Mouse (Mus musculus) limb, embryonic 10.5 days (tissue): Measurements from ENCODE around the gene Klhl32. TPM values are rescaled to one million over a fixed set of nuclear protein-coding genes. Genes with fewer than 3 reads are reported as not detected.

Experiments
- DNase-seq: peaks from one replicate; pipeline ENCODE4 v3.0.0-alpha.2; 2017; ENCODE audit warnings: low spot score
- H3K27ac ChIP-seq: fragments of 300-500 bp; sonication (generic); 2 replicates; pipeline ENCODE4 v1.5.1; 2016; ENCODE audit warnings: mild to moderate bottlenecking
- H3K27me3 ChIP-seq: fragments of 300-500 bp; sonication (generic); 2 replicates; pipeline ENCODE4 v1.6.1; 2016; ENCODE audit warnings: low read depth, mild to moderate bottlenecking; ENCODE audit not compliant: poor library complexity, severe bottlenecking
- H3K36me3 ChIP-seq: fragments of 300-500 bp; sonication (generic); 2 replicates; pipeline ENCODE4 v1.6.1; 2016; ENCODE audit warnings: mild to moderate bottlenecking, moderate library complexity
- H3K4me1 ChIP-seq: fragments of 300-500 bp; sonication (generic); 2 replicates; pipeline ENCODE4 v1.6.1; 2016
- H3K4me3 ChIP-seq: fragments of 300-500 bp; sonication (generic); 2 replicates; pipeline ENCODE4 v1.5.1; 2016; ENCODE audit warnings: mild to moderate bottlenecking, moderate library complexity
- H3K9me3 ChIP-seq: fragments of 300-500 bp; sonication (generic); replicated peaks from 2 replicates; pipeline ENCODE4 v1.6.1; 2016; ENCODE audit warnings: mild to moderate bottlenecking
- WGBS: fragments of 180-500 bp; shearing (Covaris S2); methylation state at CpG from one replicate; pipeline ENCODE4 v1.1.7; 2016; 5-methylcytosine and 5-hydroxymethylcytosine counted together
- polyA plus RNA-seq: library from polyadenylated mRNA; unstranded; fragments of >200 nt; fragmentation: Nextera tagmentation; extraction: Ambion mirVana; gene quantifications from 2 replicates; pipeline ENCODE4 v1.2.1, GENCODE M21; 2016

The Klhl32 gene
- polyA plus RNA-seq, 1 experiment from 2014 or later, result 4.9 TPM

DNA sequence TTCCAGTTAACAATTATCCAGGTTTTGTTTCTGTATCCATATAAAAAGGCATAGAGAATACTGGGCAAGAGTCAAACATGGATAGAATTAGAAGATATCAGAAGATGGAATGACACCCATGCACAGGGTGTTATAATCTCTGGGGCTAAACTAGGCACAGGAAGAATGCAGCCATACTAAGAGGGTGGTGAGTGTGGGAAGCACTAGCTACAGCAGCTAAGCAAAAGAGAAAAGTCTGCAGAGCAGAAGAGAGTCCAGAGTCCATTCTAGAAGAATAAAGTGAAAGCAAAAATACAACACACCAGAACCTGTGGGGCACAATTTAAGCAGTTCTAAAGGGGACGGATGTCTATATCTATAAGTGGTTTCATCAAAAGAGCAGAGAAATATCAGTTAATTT is 61.6 kb downstream of the Klhl32 start:
- Histone ChIP-seq H3K36me3 (no peaks in the 10 kb centered on the region), H3K4me1 (0 out of 2 replicates have a peak, but pooled peaks cover 3% of the 10 kb centered on the region), H3K27me3 (no peaks in the 10 kb centered on the region), H3K4me3 (no peak overlapping the region), H3K27ac (no peak overlapping the region), H3K9me3 (no peaks in the 10 kb centered on the region)
- no peak for DNase-seq
- 91% methylated on average over 1 of the region's 1 CpGs for WGBS

DNA sequence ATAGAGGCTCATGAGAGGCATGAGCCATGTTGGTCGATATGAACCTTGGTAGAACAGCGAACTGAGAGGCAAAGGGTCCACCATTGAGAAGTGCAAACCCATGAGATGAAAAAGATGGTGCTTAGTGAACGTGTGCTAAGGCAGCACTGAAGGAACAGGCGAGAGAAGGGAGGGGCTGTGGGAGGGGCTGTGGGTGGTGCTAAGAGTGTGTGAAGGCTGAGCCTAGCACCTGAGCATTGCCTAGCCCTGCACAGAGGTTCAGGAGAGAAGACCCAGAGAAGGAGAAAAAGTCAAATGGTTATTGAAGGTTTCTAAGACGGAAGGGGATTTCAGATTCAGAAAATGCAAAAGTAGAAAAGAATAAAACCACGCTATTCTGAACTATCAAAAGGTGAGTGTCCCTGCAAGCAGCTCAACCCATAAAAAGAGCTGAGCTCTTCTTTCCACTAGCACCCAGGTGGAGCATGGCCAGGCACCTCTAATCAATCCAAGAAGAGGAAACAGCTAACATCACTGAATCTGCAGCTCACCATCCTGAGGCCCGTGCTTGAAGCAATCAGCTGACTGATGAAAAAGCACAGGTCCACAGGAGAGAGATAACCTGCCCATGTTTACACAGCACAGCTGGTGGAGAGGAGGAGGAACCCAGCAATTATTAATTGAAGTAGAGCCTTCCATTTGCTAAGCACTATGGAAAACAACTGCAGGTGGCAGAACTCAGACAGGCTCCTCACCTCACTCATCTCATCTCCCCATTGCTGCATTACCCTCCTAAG is 65.0 kb downstream of the Klhl32 start:
- no peak overlapping the region for H3K27ac ChIP-seq
- DNase-seq, result no peak
- H3K4me3 ChIP-seq, result no peak overlapping the region
- no peaks in the 10 kb centered on the region for H3K4me1 ChIP-seq
- no peaks in the 10 kb centered on the region for H3K9me3 ChIP-seq
- no peaks in the 10 kb centered on the region for H3K36me3 ChIP-seq
- 60% methylated on average over 7 of the region's 7 CpGs for WGBS
- H3K27me3 ChIP-seq, result no peaks in the 10 kb centered on the region

DNA sequence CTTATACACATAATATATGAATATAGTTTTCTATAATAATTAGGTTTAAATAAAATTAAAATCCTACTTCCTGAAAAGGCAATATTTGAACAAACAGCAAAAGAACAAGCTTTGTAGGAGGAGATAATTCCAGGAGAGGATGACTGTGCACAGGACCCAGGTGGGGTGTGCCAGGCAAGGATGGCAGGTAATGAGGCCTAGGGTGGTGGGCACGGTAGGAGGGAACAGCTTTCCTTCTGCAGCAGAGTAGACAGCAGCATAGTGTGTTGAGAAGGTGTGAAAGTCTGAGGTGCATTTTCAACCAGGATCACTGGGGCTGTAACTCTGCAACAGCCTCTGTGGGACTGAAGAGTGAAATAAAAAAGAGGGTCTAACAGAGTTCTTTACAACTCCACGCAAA is 85.0 kb downstream of the Klhl32 start:
- H3K4me1 ChIP-seq, result no peaks in the 10 kb centered on the region
- DNase-seq, result no peak
- no peak overlapping the region for H3K27ac ChIP-seq
- H3K27me3 ChIP-seq, result no peaks in the 10 kb centered on the region
- 82% methylated on average over 2 of the region's 2 CpGs for WGBS
- no peak overlapping the region for H3K4me3 ChIP-seq
- no peaks in the 10 kb centered on the region for H3K36me3 ChIP-seq
- no peaks in the 10 kb centered on the region for H3K9me3 ChIP-seq

DNA sequence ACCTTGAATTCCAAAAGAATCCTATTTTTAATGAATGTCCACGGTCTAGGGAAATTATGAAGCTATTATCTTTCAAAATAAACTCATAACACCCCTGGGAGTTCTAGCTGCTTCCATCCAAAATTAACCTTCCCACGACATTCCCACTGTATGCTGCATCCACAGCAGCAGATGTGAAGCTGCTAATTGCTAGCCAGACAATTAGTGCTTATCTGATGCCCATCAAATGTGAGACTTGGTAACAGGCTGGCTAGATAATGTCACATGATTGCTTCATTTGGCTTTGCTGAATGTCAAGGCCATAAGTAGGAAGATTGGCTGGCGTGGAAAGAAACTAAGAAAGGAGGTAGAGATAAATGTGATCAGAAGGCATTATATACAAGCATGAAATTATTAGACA is 85.5 kb downstream of the Klhl32 start:
- 78% methylated on average over 3 of the region's 3 CpGs for WGBS

DNA sequence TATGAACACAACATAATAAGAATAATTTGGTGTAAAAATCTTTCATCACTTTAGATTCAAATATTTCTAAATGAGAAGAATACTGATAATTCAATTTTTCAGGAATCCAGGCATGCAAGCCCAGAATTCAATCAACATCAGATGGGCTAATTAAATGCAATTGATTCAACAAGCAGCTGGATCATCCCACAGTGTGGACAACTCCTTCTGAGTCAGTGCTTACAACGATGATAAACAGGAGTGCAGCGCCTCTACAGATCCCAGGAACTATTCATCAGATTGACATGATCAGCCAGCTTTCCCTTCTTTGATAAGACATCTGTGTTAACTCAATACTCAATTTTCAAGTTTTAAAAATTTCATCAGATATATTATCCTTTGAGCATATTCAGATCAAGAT is 86.4 kb downstream of the Klhl32 start:
- H3K4me3 ChIP-seq, result no peak overlapping the region
- H3K27me3 ChIP-seq, result no peaks in the 10 kb centered on the region
- H3K4me1 ChIP-seq, result no peaks in the 10 kb centered on the region
- WGBS, result 81% methylated on average over 2 of the region's 2 CpGs
- no peaks in the 10 kb centered on the region for H3K9me3 ChIP-seq
- no peak for DNase-seq
- H3K27ac ChIP-seq, result no peak overlapping the region
- H3K36me3 ChIP-seq, result no peaks in the 10 kb centered on the region

More for the DNA sequence above, 85.5 kb downstream of the Klhl32 start:
- H3K27ac ChIP-seq, result no peak overlapping the region
- DNase-seq, result no peak
- H3K27me3 ChIP-seq, result no peaks in the 10 kb centered on the region
- H3K4me1 ChIP-seq, result no peaks in the 10 kb centered on the region
- no peaks in the 10 kb centered on the region for H3K36me3 ChIP-seq
- H3K9me3 ChIP-seq, result no peaks in the 10 kb centered on the region
- no peak overlapping the region for H3K4me3 ChIP-seq

DNA sequence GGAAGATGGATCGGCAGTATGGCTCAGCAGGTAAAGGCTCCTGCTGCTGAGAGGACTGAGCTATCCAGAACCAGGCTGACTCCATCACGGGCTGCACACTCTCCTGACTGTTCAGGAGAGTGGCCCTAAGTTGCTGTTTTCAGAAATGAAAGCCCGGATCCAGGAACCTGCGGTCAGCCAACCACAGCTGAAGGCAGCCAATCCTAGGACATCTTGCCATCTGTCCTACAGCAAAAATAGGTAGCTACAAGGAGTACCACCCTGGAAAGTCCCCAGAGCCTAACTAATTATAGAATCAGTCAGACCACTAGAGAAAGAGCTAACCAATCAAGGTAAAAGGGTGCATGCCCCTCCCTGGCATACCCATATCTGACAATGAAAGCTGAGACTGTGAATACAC is 87.5 kb downstream of the Klhl32 start:
- DNase-seq, result no peak
- Histone ChIP-seq H3K36me3 (no peaks in the 10 kb centered on the region), H3K9me3 (no peaks in the 10 kb centered on the region), H3K27me3 (no peaks in the 10 kb centered on the region), H3K4me3 (no peak overlapping the region), H3K4me1 (no peaks in the 10 kb centered on the region), H3K27ac (no peak overlapping the region)
- WGBS, result 89% methylated on average over 4 of the region's 4 CpGs

DNA sequence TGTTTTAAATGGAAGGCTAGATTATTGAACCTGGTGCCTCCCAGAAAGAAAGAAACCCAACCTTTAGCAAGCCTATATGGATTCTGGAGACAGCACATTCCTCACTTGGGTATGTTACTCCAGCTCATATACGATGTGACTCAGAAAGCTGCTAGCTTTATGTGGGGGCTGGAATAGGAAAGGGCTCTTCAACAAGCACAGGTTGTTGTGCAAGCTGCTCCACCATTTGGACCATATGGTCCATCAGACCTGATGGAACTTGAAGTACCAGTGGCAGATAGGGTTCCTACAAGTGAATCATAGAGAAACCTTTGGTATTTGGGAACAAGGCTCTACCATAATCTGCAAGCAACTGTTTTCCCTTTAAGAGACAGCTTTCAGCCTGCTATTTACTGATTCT is 92.0 kb downstream of the Klhl32 start:
- Histone ChIP-seq H3K4me3 (no peak overlapping the region), H3K36me3 (no peaks in the 10 kb centered on the region), H3K27me3 (no peaks in the 10 kb centered on the region), H3K9me3 (no peaks in the 10 kb centered on the region), H3K27ac (no peak overlapping the region), H3K4me1 (no peaks in the 10 kb centered on the region)
- no peak for DNase-seq
- 95% methylated on average over 1 of the region's 1 CpGs for WGBS

DNA sequence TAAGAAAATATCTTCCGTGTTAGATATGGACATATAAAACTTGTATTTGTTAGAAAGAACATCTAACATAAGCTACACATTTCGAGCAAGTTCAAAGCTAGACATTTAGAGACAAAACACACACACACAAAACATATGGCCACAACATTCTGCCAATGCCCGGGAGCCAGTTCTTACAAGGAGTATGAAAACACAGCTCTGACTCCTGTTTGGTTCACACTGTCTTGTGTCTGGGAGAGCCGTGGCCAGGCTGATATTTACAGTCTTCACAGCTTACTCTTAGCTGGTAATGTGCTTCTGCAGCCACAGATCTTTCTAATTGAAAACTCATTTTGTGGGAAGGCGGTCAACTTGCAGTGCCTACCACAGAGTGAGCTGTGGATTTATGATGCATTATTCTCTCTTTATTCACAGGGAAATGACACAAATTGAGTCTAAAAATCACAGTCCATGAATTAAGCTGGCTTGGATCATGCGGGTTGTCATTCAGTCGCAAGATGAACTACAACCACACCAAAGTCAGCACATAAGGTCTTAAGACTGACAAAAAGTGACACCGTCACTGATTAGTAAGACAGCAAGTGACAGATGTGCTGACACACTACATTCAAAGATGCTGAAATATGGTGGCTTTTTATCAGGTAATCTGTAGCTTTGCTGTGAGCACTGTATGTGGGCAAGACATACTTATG is 98.3 kb downstream of the Klhl32 start:
- no peaks in the 10 kb centered on the region for H3K4me1 ChIP-seq
- DNase-seq, result no peak
- no peaks in the 10 kb centered on the region for H3K27me3 ChIP-seq
- H3K4me3 ChIP-seq, result no peak overlapping the region
- H3K36me3 ChIP-seq, result no peaks in the 10 kb centered on the region
- 72% methylated on average over 8 of the region's 8 CpGs for WGBS
- H3K9me3 ChIP-seq, result no peaks in the 10 kb centered on the region
- H3K27ac ChIP-seq, result no peak overlapping the region

DNA sequence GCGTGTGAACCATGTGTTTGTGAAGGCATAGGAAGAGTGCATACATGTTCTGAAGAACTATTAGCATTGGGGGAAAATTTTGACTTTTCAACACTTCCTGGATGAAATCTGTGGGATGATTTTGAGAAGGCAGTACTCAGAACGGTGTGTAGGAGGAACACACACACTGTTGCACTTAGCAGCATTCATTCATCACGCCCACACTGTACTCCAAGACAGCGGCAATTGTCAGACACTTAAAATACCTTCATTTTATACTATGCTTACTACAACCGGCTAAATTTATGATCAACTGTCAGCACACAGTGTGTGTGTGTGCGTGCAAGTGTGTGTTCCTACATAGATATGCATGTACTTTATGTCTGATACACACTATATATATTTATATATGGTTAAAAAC is 113.8 kb downstream of the Klhl32 start:
- H3K36me3 ChIP-seq, result no peaks in the 10 kb centered on the region
- no peaks in the 10 kb centered on the region for H3K9me3 ChIP-seq
- H3K4me3 ChIP-seq, result no peak overlapping the region
- no peaks in the 10 kb centered on the region for H3K4me1 ChIP-seq
- H3K27ac ChIP-seq, result no peak overlapping the region
- 92% methylated on average over 6 of the region's 6 CpGs for WGBS
- DNase-seq, result no peak
- H3K27me3 ChIP-seq, result no peaks in the 10 kb centered on the region

DNA sequence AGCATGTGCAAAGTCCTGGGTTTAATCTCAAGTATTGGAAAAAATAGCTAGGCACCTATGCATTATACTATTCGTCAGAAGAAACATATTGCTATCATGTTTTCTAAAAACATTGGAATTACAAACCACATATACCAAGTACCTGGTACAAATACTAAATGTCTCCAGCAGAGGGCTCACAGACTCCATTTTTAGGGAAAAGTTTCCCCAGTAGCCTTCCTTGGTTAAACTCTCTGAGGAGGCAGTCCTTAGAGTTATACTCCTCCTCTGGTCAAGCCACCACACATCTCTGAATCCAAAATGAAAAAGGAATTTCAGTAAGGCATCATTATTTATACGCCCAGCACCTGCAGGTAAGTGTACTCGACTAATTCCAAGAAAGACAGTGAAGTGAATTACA is 130.1 kb downstream of the Klhl32 start:
- peak; percentile 33 for DNase-seq
- H3K27ac ChIP-seq, result no peak overlapping the region
- no peaks in the 10 kb centered on the region for H3K9me3 ChIP-seq
- 39% methylated on average over 3 of the region's 3 CpGs for WGBS
- no peak overlapping the region for H3K4me3 ChIP-seq
- no peaks in the 10 kb centered on the region for H3K27me3 ChIP-seq
- no peaks in the 10 kb centered on the region for H3K36me3 ChIP-seq
- H3K4me1 ChIP-seq, result no peaks in the 10 kb centered on the region

DNA sequence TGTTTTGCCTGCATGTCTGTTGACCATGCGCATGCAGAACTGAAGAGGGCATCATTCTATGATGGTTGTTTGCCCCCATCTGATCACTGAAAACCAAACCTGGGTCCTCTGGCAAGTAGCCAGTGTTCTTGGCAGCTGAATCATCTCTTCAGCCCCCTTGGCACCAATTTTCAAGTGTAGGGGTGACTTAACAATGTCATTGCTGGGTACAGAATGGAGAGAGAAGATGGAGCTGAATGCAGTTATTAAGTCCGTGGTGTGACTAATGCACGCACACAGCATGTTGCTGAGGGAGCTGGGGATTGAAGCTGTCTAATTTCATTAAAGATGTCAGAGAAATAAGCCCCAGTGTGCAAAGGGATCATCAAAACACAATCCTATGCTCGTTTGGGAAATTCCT is 135.4 kb downstream of the Klhl32 start:
- Histone ChIP-seq H3K9me3 (no peaks in the 10 kb centered on the region), H3K36me3 (no peaks in the 10 kb centered on the region), H3K4me3 (no peak overlapping the region), H3K27me3 (no peaks in the 10 kb centered on the region), H3K4me1 (no peaks in the 10 kb centered on the region), H3K27ac (no peak overlapping the region)
- WGBS, result 82% methylated on average over 4 of the region's 4 CpGs
- no peak for DNase-seq

DNA sequence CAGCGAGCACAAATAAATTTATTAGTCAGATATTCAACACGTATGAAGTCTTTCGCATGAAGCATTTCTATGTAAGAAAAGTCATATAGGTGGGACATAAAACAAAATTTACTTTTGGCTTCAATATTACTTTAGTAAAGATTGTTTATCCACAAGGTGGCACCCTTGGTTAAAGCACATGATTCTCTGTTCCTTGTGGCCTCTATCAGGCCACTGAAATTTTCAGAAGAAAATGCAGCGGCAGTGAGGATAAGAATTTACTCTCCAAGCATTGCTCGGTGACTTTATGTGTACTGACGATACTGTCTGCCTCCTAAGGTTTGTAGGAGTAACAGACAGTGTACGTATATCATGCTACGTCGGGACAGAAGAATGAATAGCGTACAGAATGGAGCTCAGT is 136.6 kb downstream of the Klhl32 start:
- no peak for DNase-seq
- H3K36me3 ChIP-seq, result no peaks in the 10 kb centered on the region
- no peaks in the 10 kb centered on the region for H3K27me3 ChIP-seq
- WGBS, result 90% methylated on average over 10 of the region's 10 CpGs
- no peak overlapping the region for H3K4me3 ChIP-seq
- no peaks in the 10 kb centered on the region for H3K9me3 ChIP-seq
- no peaks in the 10 kb centered on the region for H3K4me1 ChIP-seq
- H3K27ac ChIP-seq, result no peak overlapping the region

DNA sequence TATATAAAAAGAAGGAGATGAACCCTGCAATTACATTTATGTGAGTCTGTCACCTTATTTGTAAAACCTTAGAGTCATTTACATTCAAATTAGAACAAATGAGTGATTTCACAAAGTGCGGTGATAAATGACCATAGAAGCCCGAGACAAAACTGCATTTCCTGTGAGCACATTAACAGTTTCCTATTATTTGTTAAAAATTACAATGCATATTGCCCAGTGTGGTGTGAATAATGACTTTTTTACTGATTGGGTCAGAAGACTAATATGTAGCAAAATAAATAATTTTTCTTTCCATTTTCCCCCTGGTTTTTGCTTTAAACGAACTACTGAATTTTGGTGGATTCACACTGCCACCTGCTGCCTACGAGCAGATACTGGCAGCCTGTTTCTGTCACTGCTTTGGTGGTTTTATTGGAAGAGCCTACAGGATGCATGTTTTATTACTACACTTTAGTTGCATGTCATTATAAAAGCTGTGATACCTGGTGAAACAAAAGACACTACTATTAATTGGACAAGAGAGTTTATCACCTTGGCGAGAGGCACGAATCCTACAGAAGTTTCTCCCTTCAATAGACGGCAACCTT is 152.3 kb downstream of the Klhl32 start:
- no peak for DNase-seq
- WGBS, result 73% methylated on average over 7 of the region's 7 CpGs
- peaks cover 7% of the 10 kb centered on the region; the same call in 1 of the 2 replicates for H3K4me1 ChIP-seq
- H3K4me3 ChIP-seq, result no peak overlapping the region
- no peaks in the 10 kb centered on the region for H3K36me3 ChIP-seq
- H3K27ac ChIP-seq, result no peak overlapping the region
- H3K9me3 ChIP-seq, result no peaks in the 10 kb centered on the region
- H3K27me3 ChIP-seq, result no peaks in the 10 kb centered on the region
